Mouse (Mus musculus) forebrain, embryonic 12.5 days (tissue): ENCODE measurements around the gene Sh3kbp1. TPM values are rescaled to one million over a fixed set of nuclear protein-coding genes. Genes with fewer than 3 reads are reported as not detected.

Source experiments
- ATAC-seq: fragments of 200-750 bp; cut with Nextera tagmentation; 2 replicates; pipeline ENCODE4 v1.8.0; 2017; ENCODE audit warnings: moderate TSS enrichment; ENCODE audit not compliant: low FRiP score
- H3K27ac ChIP-seq: fragments of 300-500 bp; sonication (generic); 2 replicates; pipeline ENCODE4 v1.5.1; 2016; ENCODE audit warnings: mild to moderate bottlenecking
- H3K27me3 ChIP-seq: fragments of 300-500 bp; sonication (generic); 2 replicates; pipeline ENCODE4 v1.6.1; 2016; ENCODE audit warnings: mild to moderate bottlenecking
- H3K36me3 ChIP-seq: fragments of 300-500 bp; sonication (generic); replicated peaks from 2 replicates; pipeline ENCODE4 v1.6.1; 2016; ENCODE audit warnings: mild to moderate bottlenecking
- H3K4me1 ChIP-seq: fragments of 300-500 bp; sonication (generic); 2 replicates; pipeline ENCODE4 v1.6.1; 2016
- H3K4me2 ChIP-seq: fragments of 300-500 bp; sonication (generic); 2 replicates; pipeline ENCODE4 v1.6.1; 2016; ENCODE audit warnings: mild to moderate bottlenecking, moderate library complexity
- H3K4me3 ChIP-seq: fragments of 300-500 bp; sonication (generic); replicated peaks from 2 replicates; pipeline ENCODE4 v1.5.1; 2016; ENCODE audit warnings: mild to moderate bottlenecking
- H3K9ac ChIP-seq: fragments of 300-500 bp; sonication (generic); 2 replicates; pipeline ENCODE4 v1.6.1; 2016; ENCODE audit warnings: mild to moderate bottlenecking
- H3K9me3 ChIP-seq: fragments of 300-500 bp; sonication (generic); 2 replicates; pipeline ENCODE4 v1.6.1; 2016
- WGBS: fragments of 180-500 bp; shearing (Covaris S2); methylation state at CpG from one replicate; pipeline ENCODE4 v1.1.7; 2016; 5-methylcytosine and 5-hydroxymethylcytosine counted together
- polyA plus RNA-seq: library from polyadenylated mRNA; unstranded; fragments of >200 nt; fragmentation: Nextera tagmentation; extraction: Ambion mirVana; gene quantifications from 2 replicates; pipeline ENCODE4 v1.2.1, GENCODE M21; 2016

Gene Sh3kbp1
- polyA plus RNA-seq, 1 experiment from 2014 or later = 31.2 TPM

- H3K9me3 ChIP-seq = no peaks in the 10 kb centered on the region
- WGBS = 98% methylated on average over 2 of the region's 2 CpGs
- no peak for ATAC-seq
- H3K4me1 ChIP-seq = no peaks in the 10 kb centered on the region
- no peak overlapping the region for H3K27ac ChIP-seq
- H3K4me2 ChIP-seq = no peak overlapping the region
- H3K36me3 ChIP-seq = no peaks in the 10 kb centered on the region
- H3K4me3 ChIP-seq = no peak overlapping the region
- peaks cover 46% of the 10 kb centered on the region for H3K27me3 ChIP-seq
- no peak overlapping the region for H3K9ac ChIP-seq
These were observed 334.3 kb downstream of the Sh3kbp1 start for GRCm38 (mm10) chrX:159961385-159961784.

GRCm38 (mm10) chrX:159963273-159963672 lies 336.2 kb downstream of the Sh3kbp1 start:
- peak; percentile 53; the same call in 1 of the 2 replicates for ATAC-seq
- H3K9me3 ChIP-seq = no peaks in the 10 kb centered on the region
- H3K36me3 ChIP-seq = no peaks in the 10 kb centered on the region
- peaks cover 47% of the 10 kb centered on the region for H3K27me3 ChIP-seq
- H3K4me1 ChIP-seq = no peaks in the 10 kb centered on the region
- WGBS = 32% methylated on average over 4 of the region's 4 CpGs
- H3K27ac ChIP-seq = no peak overlapping the region
- H3K4me3 ChIP-seq = no peak overlapping the region
- H3K9ac ChIP-seq = no peak overlapping the region
- H3K4me2 ChIP-seq = no peak overlapping the region

GRCm38 (mm10) chrX:159963925-159964324 lies 336.9 kb downstream of the Sh3kbp1 start:
- WGBS = 85% methylated on average over 9 of the region's 9 CpGs
- H3K4me2 ChIP-seq = no peak overlapping the region
- no peaks in the 10 kb centered on the region for H3K9me3 ChIP-seq
- H3K27ac ChIP-seq = no peak overlapping the region
- no peak overlapping the region for H3K4me3 ChIP-seq
- H3K36me3 ChIP-seq = no peaks in the 10 kb centered on the region
- peaks cover 47% of the 10 kb centered on the region for H3K27me3 ChIP-seq
- no peak for ATAC-seq
- H3K4me1 ChIP-seq = no peaks in the 10 kb centered on the region
- no peak overlapping the region for H3K9ac ChIP-seq

GRCm38 (mm10) chrX:159969025-159969424 lies 342.0 kb downstream of the Sh3kbp1 start:
- Histone ChIP-seq H3K36me3 (no peaks in the 10 kb centered on the region), H3K9ac (no peak overlapping the region), H3K4me2 (no peak overlapping the region), H3K27ac (no peak overlapping the region), H3K27me3 (peaks cover 55% of the 10 kb centered on the region), H3K4me1 (no peaks in the 10 kb centered on the region), H3K9me3 (no peaks in the 10 kb centered on the region), H3K4me3 (no peak overlapping the region)
- no peak for ATAC-seq
- 91% methylated on average over 2 of the region's 2 CpGs for WGBS

- H3K4me3 ChIP-seq = no peak overlapping the region
- H3K9ac ChIP-seq = no peak overlapping the region
- no peak for ATAC-seq
- WGBS = 52% methylated on average over 3 of the region's 3 CpGs
- no peaks in the 10 kb centered on the region for H3K36me3 ChIP-seq
- H3K27ac ChIP-seq = no peak overlapping the region
- no peaks in the 10 kb centered on the region for H3K4me1 ChIP-seq
- peaks cover 39% of the 10 kb centered on the region; the same call in 1 of the 2 replicates for H3K27me3 ChIP-seq
- H3K4me2 ChIP-seq = no peak overlapping the region
- H3K9me3 ChIP-seq = no peaks in the 10 kb centered on the region
These were observed 344.2 kb downstream of the Sh3kbp1 start for GRCm38 (mm10) chrX:159971091-159971779.

GRCm38 (mm10) chrX:159973730-159974129 lies 346.7 kb downstream of the Sh3kbp1 start:
- no peak for ATAC-seq
- H3K36me3 ChIP-seq = no peaks in the 10 kb centered on the region
- H3K9me3 ChIP-seq = no peaks in the 10 kb centered on the region
- H3K4me2 ChIP-seq = no peak overlapping the region
- H3K27me3 ChIP-seq = peaks cover 31% of the 10 kb centered on the region; the same call in 1 of the 2 replicates
- WGBS = 26% methylated on average over 5 of the region's 5 CpGs
- H3K27ac ChIP-seq = no peak overlapping the region
- H3K4me1 ChIP-seq = no peaks in the 10 kb centered on the region
- no peak overlapping the region for H3K4me3 ChIP-seq
- H3K9ac ChIP-seq = no peak overlapping the region

GRCm38 (mm10) chrX:159976243-159976642 lies 349.2 kb downstream of the Sh3kbp1 start:
- Histone ChIP-seq H3K4me1 (no peaks in the 10 kb centered on the region), H3K9me3 (no peaks in the 10 kb centered on the region), H3K4me3 (no peak overlapping the region), H3K27me3 (peaks cover 26% of the 10 kb centered on the region; the same call in 1 of the 2 replicates), H3K36me3 (no peaks in the 10 kb centered on the region), H3K27ac (no peak overlapping the region), H3K9ac (no peak overlapping the region), H3K4me2 (no peak overlapping the region)
- no peak for ATAC-seq
- WGBS = 61% methylated on average over 3 of the region's 3 CpGs

GRCm38 (mm10) chrX:159988002-159988960 lies 361.2 kb downstream of the Sh3kbp1 start, which contains the start of gene Map3k15:
Gene Map3k15, plus strand, starts transcription at chrX:159988433.
- Histone ChIP-seq H3K4me3 (peak within 1 kb of the TSS; percentile 47), H3K27me3 (peaks cover 38% of the 10 kb centered on the region), H3K27ac (no peak within 1 kb of the TSS), H3K36me3 (no peaks in the 10 kb centered on the region), H3K4me1 (no peaks in the 10 kb centered on the region), H3K9ac (peak within 1 kb of the TSS; percentile 45), H3K4me2 (peak within 1 kb of the TSS; percentile 70), H3K9me3 (no peaks in the 10 kb centered on the region)
- peak; percentile 73 for ATAC-seq
- 28% methylated on average over 80 of the region's 108 CpGs for WGBS

- Histone ChIP-seq H3K27ac (no peak overlapping the region), H3K36me3 (no peaks in the 10 kb centered on the region), H3K4me3 (no peak overlapping the region), H3K9ac (no peak overlapping the region), H3K9me3 (no peaks in the 10 kb centered on the region), H3K27me3 (peaks cover 8% of the 10 kb centered on the region; the same call in 1 of the 2 replicates), H3K4me1 (no peaks in the 10 kb centered on the region), H3K4me2 (no peak overlapping the region)
- ATAC-seq = no peak
- WGBS = 90% methylated on average over 6 of the region's 6 CpGs
These were observed 368.7 kb downstream of the Sh3kbp1 start for GRCm38 (mm10) chrX:159995808-159996207.

Other genes starting within 250 kb of the Sh3kbp1 start
- gene Map7d2, start 212.7 kb upstream of the Sh3kbp1 start, polyA plus RNA-seq = 14.3 and 15.7 TPM in 2 replicates
- gene Bclaf3, start 100.6 kb upstream of the Sh3kbp1 start, polyA plus RNA-seq = 32.6 and 35.3 TPM in 2 replicates